Mouse (Mus musculus) brain, embryonic 18.5 days (tissue): Measurements from ENCODE around the gene Decr2.
"Not testable (repeated sequence)": the region's sequence is repeated elsewhere in the genome, so short reads cannot be mapped to it uniquely, and the experiment has no call there.

Experiments
- DNase-seq: peaks from one replicate; pipeline ENCODE4 v3.0.0-alpha.2; 2012; ENCODE audit warnings: low read depth, low spot score

The Decr2 gene

DNA sequence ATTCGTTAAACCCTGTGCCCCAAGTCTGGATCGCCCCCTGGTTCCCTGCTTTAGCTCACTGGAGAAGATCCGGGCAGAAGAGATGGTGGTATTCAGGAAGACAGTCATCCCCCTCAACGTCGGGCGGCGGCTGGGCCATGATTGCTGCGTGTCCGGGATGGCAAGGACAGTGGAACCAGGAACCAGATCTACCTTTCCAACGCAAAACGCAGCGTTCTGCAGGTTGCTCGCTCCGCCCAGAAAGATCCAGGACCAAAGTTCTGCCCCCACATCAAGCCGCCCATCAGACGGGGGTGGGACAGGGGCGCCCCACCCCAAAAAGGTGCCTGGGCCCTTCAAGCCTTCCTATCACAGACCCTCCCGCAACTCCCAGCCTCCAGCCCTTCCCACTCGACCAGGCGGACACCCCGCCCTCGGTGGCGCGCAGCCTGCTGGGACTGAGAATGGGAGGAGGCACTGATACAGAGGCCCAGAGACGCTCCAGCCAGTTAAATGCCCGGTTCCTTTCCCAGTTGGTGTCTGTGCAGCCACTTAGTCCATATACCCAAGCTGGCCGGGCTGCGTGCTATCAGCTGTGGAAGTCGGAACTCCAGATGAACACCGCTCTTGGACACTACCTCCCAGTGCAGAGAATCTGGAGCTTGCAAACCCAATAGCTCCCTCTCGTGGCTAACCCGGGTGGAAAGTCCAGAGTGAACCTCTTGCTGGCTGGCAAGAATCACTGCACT is at the start of gene Decr2:
Gene Decr2, minus strand, starts transcription at position 433 of the 728 bp plus-strand sequence.
- peak; percentile 84 for DNase-seq

DNA sequence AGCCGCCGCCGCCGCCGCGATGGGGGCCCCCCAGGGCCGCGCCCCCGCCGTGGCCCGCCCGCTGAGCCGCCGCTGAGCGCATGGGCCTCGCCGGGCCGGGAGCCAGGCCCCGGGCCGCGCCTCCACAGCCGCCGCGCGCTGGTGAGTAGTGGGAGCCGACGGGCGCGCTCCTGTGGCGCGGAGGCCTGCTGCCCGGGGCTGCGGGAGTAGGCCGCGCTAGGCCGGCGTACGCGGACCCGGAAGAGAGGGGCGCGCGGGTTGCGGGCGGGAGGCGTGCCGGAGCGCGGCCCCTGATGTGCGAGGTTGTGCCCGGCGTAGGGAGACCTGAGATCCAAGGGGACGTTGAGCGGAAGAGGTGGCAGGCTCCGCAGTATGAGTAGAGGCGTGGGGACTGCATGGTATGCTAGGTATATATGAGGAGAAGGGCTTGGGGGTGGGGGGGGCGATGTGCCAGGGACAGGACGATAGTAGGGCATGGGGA is 48.8 kb upstream of the Decr2 start:
- DNase-seq = no peak

- DNase-seq = peak; percentile 90
Observed at GRCm38 (mm10) chr17:26138239-26138836, 48.2 kb upstream of the Decr2 start, which contains the start of gene Axin1. Gene Axin1, plus strand, starts transcription at chr17:26138688.

DNA sequence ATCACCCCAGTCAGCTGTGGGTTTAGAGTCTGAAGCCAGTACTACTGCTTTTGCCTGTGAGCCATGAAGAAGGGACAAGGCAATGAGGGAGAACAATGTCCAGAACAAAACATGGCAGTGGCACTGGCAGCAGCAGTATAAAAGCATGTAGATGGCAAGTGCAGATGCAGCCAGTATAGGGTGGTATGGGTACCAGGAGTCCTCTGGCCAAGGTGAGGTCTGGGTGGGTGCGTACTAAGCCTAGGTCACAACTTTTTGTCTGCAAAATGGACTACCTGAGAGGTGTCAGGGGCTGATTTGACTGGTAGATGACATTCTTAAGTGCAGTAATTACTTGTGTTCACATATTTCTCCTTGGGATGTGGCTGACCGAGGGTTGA is 47.6 kb upstream of the Decr2 start:
- DNase-seq = no peak

GRCm38 (mm10) chr17:26137106-26137750 is 47.1 kb upstream of the Decr2 start:
- DNase-seq = no peak

- no peak for DNase-seq
Observed at GRCm38 (mm10) chr17:26131856-26132853, 42.0 kb upstream of the Decr2 start.

- DNase-seq = no peak
Observed at GRCm38 (mm10) chr17:26131062-26131732, 41.1 kb upstream of the Decr2 start.

DNA sequence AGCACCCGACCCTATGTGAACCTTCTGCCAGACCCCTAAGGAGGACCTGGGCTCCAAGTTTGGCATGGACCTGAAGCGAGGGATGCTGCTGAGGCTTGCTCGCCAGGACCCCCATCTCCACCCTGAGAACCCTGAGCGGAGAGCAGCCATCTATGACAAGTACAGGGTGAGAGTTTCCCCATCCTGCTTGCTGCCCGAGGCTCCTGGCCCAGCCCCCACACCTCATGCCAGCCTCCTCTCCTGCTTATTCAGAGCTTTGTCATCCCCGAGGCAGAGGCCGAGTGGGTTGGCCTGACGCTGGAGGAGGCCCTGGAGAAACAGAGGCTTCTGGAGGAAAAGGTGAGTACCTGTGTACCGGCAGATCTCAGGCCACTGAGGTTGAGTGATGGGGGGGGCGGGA is 35.1 kb upstream of the Decr2 start:
- no peak for DNase-seq

DNA sequence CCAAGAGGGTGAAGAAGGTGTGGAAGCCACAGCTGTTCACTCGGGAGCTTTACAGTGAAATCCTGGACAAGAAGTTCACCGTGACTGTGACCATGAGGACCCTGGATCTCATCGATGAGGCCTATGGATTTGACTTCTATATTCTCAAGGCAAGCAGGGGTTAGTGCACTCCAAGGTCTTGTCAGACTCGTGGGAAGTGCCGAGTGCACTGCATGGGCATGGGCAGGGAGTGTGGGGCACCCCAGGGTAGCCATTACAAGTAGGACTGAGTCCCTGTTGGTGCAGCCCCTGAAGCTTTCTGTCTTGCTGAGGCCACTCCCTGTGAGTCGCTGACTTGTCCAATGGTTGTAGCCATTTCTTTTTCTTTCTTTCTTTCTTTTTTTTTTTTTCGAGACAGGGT is 34.4 kb upstream of the Decr2 start:
- DNase-seq = no peak

GRCm38 (mm10) chr17:26123267-26123684 is 33.1 kb upstream of the Decr2 start, which contains the start of gene Mrpl28:
Gene Mrpl28, plus strand, starts transcription at chr17:26123500.
- DNase-seq = peak; percentile 93

- DNase-seq = no peak
Observed at GRCm38 (mm10) chr17:26122431-26123140, 32.4 kb upstream of the Decr2 start.

DNA sequence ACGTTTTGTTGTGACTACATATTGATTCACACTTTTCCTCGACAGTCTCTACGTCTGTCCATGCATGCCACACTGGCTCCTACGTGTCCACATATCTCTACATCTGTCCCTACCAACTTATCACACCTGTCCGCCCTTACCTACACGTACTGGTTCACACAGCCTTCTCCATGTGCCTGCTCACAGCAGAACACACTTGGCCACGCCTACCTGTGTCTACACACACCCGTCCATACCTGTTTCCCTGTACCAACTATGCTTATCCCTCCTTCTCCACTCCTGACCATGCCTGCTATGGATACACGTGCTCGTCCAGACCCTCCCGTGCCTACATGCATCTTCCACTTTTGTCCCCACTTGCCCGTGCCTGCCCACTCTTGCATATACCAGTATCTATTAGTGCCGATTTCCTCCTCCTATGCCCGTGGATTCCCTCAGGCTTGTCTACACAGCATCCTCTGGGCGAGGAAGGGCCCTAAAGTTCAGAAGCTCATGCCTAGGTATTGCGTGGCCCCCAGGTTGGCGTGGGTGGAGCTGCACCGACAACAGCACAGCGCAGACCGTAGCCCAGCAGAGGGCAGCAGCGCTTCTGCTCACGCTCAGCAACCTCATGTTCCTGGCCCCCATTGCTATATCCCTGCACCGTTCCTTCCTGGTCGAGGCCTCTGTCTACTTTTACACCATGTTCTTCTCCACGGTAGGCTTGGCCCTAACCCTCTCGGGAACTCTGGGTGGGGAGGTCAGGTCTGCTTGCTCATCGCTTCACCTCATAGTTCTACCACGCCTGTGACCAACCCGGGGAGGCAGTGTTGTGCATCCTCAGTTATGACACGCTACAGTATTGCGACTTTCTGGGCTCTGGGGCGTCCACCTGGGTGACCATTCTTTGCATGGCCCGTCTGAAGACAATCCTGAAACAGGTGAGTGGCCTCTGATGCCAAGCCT is 29.9 kb upstream of the Decr2 start:
- DNase-seq = no peak

- no peak for DNase-seq
Observed at GRCm38 (mm10) chr17:26116503-26117258, 26.5 kb upstream of the Decr2 start.

GRCm38 (mm10) chr17:26115956-26116487 is 25.9 kb upstream of the Decr2 start:
- DNase-seq = no peak

GRCm38 (mm10) chr17:26115205-26115898 is 25.2 kb upstream of the Decr2 start:
- DNase-seq = no peak

- not testable (repeated sequence) for DNase-seq
Observed at GRCm38 (mm10) chr17:26114461-26114860, 24.3 kb upstream of the Decr2 start.

GRCm38 (mm10) chr17:26114061-26114460 is 23.9 kb upstream of the Decr2 start:
- no peak for DNase-seq
